Comparison of ENCODE assay signal across 13 mouse cellular contexts in the genomic region with DNA sequence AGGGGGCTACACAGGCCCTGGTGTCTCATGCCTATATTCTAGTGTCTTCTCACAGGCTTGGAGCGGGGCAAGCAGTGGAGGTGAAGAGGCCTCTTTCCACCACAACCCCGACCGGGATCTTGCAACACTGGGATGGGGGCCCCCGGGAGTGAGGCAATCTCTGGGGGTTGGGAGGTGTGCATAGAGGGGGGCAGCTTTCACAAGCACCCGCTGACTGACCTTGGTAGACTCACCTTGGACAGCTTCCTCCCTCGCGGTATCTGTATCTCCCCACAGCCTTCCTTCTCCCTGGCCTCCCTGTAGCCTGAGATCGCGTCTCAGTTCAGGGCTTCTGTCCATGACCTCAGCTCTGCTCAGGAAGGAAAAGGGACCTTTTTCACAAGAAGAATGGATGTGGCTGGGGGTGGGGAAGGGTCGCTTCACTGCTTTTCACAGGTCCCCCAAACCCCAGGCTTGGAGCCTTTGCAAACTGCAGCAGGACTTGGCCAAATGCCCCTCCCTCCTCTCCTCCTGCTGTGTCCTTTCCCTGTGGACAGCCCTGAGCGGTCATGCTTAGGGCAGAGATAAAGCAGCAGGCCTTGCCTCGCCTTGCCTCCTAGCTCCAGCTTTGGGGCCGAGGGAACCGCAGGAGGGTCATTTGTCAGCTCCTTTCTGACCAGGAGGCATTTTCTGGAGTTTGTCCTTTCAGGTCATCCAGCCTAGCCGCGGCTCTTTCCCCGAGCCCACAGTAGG. TPM values are rescaled to one million over a fixed set of nuclear protein-coding genes. Genes with fewer than 3 reads are reported as not detected.
DNase-seq lines count a peak whose midpoint lies in the region; ATAC-seq and TF ChIP-seq lines count a peak whose summit lies in the region.
"Had no signal": no experiment of that assay in that cellular context is flagged by ENCODE, and none has a peak within 500 bp of the region (broad histone marks: within the 10 kb centered on the region; RNA-seq: fewer than 3 reads in every experiment).

No protein-coding gene starts in this region.

- no peak for TF ChIP-seq EP300 in liver, postnatal 0 days (IDR thresholded peaks at IDR 0.05; ENCODE audit: low read depth)

- H3K9ac ChIP-seq in hindbrain, embryonic 13.5 days = 0 out of 2 replicates have a peak overlapping the region, but pooled peaks have one; percentile 3
- no peak overlapping the region for H3K9ac ChIP-seq in hindbrain, embryonic 11.5 days (ENCODE audit: low read depth, low read length)
- peak overlapping the region; percentile 26; the same call in 1 of the 2 replicates for H3K9ac ChIP-seq in liver, postnatal 0 days (replicated peaks)
- H3K9ac ChIP-seq: forebrain, embryonic 13.5 days had no signal

- peaks cover 7% of the 10 kb centered on the region; the same call in 1 of the 2 replicates for H3K27me3 ChIP-seq in hindbrain, embryonic 13.5 days
- H3K27me3 ChIP-seq in hindbrain, embryonic 11.5 days (ENCODE audit: control insufficient read depth, insufficient read depth, low read length) = no peaks in the 10 kb centered on the region
- peaks cover 4% of the 10 kb centered on the region for H3K27me3 ChIP-seq in liver, postnatal 0 days (ENCODE audit: insufficient read depth, low read length)

- no peak for DNase-seq in hindbrain, embryonic 11.5 days (ENCODE audit: low spot score)
- peak; percentile 21 to 39 for DNase-seq in heart, postnatal 14 days
- DNase-seq in liver, postnatal 0 days = peak; percentile 70
- DNase-seq in cerebellum, adult 8-10 months = no peak
- DNase-seq in frontal cortex, postnatal 36 days (ENCODE audit: low spot score in 2 of 2) = no peak
- DNase-seq: gastrocnemius, postnatal 36 days; lung, postnatal 14 days; thymus, postnatal 4 days had no signal

- no peak overlapping the region for H3K4me2 ChIP-seq in hindbrain, embryonic 13.5 days
- no peak overlapping the region for H3K4me2 ChIP-seq in hindbrain, embryonic 11.5 days (replicated peaks; ENCODE audit: low read depth, low read length)
- H3K4me2 ChIP-seq in liver, postnatal 0 days (ENCODE audit: low read depth, low read length) = peak overlapping the region; percentile 47
- H3K4me2 ChIP-seq: forebrain, embryonic 13.5 days had no signal

- no peak for TF ChIP-seq CTCF in liver, postnatal 0 days (IDR thresholded peaks at IDR 0.05; ENCODE audit: low read depth)

- H3K27ac ChIP-seq in hindbrain, embryonic 13.5 days = no peak overlapping the region
- no peak overlapping the region for H3K27ac ChIP-seq in hindbrain, embryonic 11.5 days (ENCODE audit: low read depth, low read length)
- peak overlapping the region; percentile 66 for H3K27ac ChIP-seq in liver, postnatal 0 days (ENCODE audit: low read depth)
- H3K27ac ChIP-seq: forebrain, embryonic 13.5 days had no signal

- H3K4me1 ChIP-seq in hindbrain, embryonic 13.5 days (replicated peaks) = no peaks in the 10 kb centered on the region
- peaks cover 2% of the 10 kb centered on the region; the same call in 1 of the 2 replicates for H3K4me1 ChIP-seq in hindbrain, embryonic 11.5 days (replicated peaks; ENCODE audit: control insufficient read depth, insufficient read depth, low read length)
- peaks cover 23% of the 10 kb centered on the region for H3K4me1 ChIP-seq in liver, postnatal 0 days (ENCODE audit: insufficient read depth)
- H3K4me1 ChIP-seq: forebrain, embryonic 13.5 days had no signal

- H3K4me3 ChIP-seq in hindbrain, embryonic 13.5 days = no peak overlapping the region
- no peak overlapping the region for H3K4me3 ChIP-seq in hindbrain, embryonic 11.5 days (ENCODE audit: low read depth, low read length)
- H3K4me3 ChIP-seq in liver, postnatal 0 days (ENCODE audit: low read depth, low read length) = 0 out of 2 replicates have a peak overlapping the region, but pooled peaks have one; percentile 0
- H3K4me3 ChIP-seq: forebrain, embryonic 13.5 days had no signal

- ATAC-seq in hindbrain, embryonic 13.5 days (ENCODE audit: low FRiP score) = no peak
- ATAC-seq in hindbrain, embryonic 11.5 days (ENCODE audit: low FRiP score) = no peak
- peak; percentile 16 for ATAC-seq in common myeloid progenitor, adult 5-6 weeks (replicated peaks; ENCODE audit: low read depth, poor library complexity, severe bottlenecking)
- peak; percentile 9; the same call in 1 of the 2 replicates for ATAC-seq in liver, postnatal 0 days
- ATAC-seq: activated CD4-positive, CD25-positive, alpha-beta regulatory T cell, adult 4 months; forebrain, embryonic 13.5 days had no signal

- 52% methylated on average over 17 of the region's 17 CpGs for WGBS in hindbrain, embryonic 13.5 days
- 49% methylated on average over 16 of the region's 17 CpGs for whole genome bisulfite sequencing in hindbrain, embryonic 11.5 days
- 23% methylated on average over 16 of the region's 17 CpGs for WGBS in liver, postnatal 0 days (ENCODE audit: insufficient replicate concordance)

- intact Hi-C loops in heart, postnatal 14 days (cut with DNase I) = no loop called here

- H3K36me3 ChIP-seq in hindbrain, embryonic 13.5 days = no peaks in the 10 kb centered on the region
- no peaks in the 10 kb centered on the region for H3K36me3 ChIP-seq in hindbrain, embryonic 11.5 days (ENCODE audit: control insufficient read depth, insufficient read depth, low read length)
- H3K36me3 ChIP-seq in liver, postnatal 0 days (replicated peaks; ENCODE audit: insufficient read depth, low read length) = no peaks in the 10 kb centered on the region

- no peaks in the 10 kb centered on the region for H3K9me3 ChIP-seq in hindbrain, embryonic 13.5 days
- no peaks in the 10 kb centered on the region for H3K9me3 ChIP-seq in hindbrain, embryonic 11.5 days (ENCODE audit: control insufficient read depth, low read length)
- H3K9me3 ChIP-seq in liver, postnatal 0 days (ENCODE audit: low read length) = no peaks in the 10 kb centered on the region
- H3K9me3 ChIP-seq: forebrain, embryonic 13.5 days had no signal

RNA-seq across cellular contexts. Expression of a gene that starts 5.2 kb away (rescaled TPM):
- polyA plus RNA-seq in hindbrain, embryonic 13.5 days (2015; fragmentation: Nextera tagmentation; extraction: Ambion mirVana) = not detected in 2 replicates
- 0.20 TPM in 1 of 2 replicates, not detected in the other for polyA plus RNA-seq in hindbrain, embryonic 11.5 days (2014; fragmentation: Nextera tagmentation; extraction: Ambion mirVana)
- total RNA-seq in common myeloid progenitor, adult 5-6 weeks (2017) = 1.2 and 4.9 TPM in 2 replicates
- not detected for total RNA-seq in heart, postnatal 14 days (2021)
- polyA plus RNA-seq in liver, postnatal 0 days (2015; fragmentation: Nextera tagmentation; extraction: Ambion mirVana) = 13.7 and 15.0 TPM in 2 replicates
- total RNA-seq: gastrocnemius, postnatal 36 days; left cerebral cortex, postnatal 14 days had no signal
- polyA plus RNA-seq: activated CD4-positive, CD25-positive, alpha-beta regulatory T cell, adult 4 months; forebrain, embryonic 13.5 days had no signal

RNA-seq across cellular contexts. Expression of a gene that starts 8.1 kb away (rescaled TPM):
- polyA plus RNA-seq in hindbrain, embryonic 13.5 days (2015; fragmentation: Nextera tagmentation; extraction: Ambion mirVana) = 0.18 and 0.34 TPM in 2 replicates
- 0.06 TPM in 2 replicates for polyA plus RNA-seq in hindbrain, embryonic 11.5 days (2014; fragmentation: Nextera tagmentation; extraction: Ambion mirVana)
- total RNA-seq in common myeloid progenitor, adult 5-6 weeks (2017) = 0.37 TPM in 1 of 2 replicates, not detected in the other
- total RNA-seq in heart, postnatal 14 days (2021) = not detected
- not detected in 2 replicates for polyA plus RNA-seq in liver, postnatal 0 days (2015; fragmentation: Nextera tagmentation; extraction: Ambion mirVana)
- total RNA-seq: gastrocnemius, postnatal 36 days; left cerebral cortex, postnatal 14 days had no signal
- polyA plus RNA-seq: activated CD4-positive, CD25-positive, alpha-beta regulatory T cell, adult 4 months; forebrain, embryonic 13.5 days had no signal

RNA-seq across cellular contexts. Expression of a gene that starts 20.0 kb away (rescaled TPM):
- 155 and 169 TPM in 2 replicates for polyA plus RNA-seq in hindbrain, embryonic 13.5 days (2015; fragmentation: Nextera tagmentation; extraction: Ambion mirVana)
- polyA plus RNA-seq in hindbrain, embryonic 11.5 days (2014; fragmentation: Nextera tagmentation; extraction: Ambion mirVana) = 148 and 185 TPM in 2 replicates
- total RNA-seq in common myeloid progenitor, adult 5-6 weeks (2017) = 238 and 282 TPM in 2 replicates
- 100 to 1,000 TPM; 105 to 106 TPM for total RNA-seq in heart, postnatal 14 days (2021)
- 28.4 and 38.0 TPM in 2 replicates for polyA plus RNA-seq in liver, postnatal 0 days (2015; fragmentation: Nextera tagmentation; extraction: Ambion mirVana)

RNA-seq across cellular contexts. Expression of a gene that starts 20.7 kb away (rescaled TPM):
- 78.0 and 79.0 TPM in 2 replicates for polyA plus RNA-seq in hindbrain, embryonic 13.5 days (2015; fragmentation: Nextera tagmentation; extraction: Ambion mirVana)
- polyA plus RNA-seq in hindbrain, embryonic 11.5 days (2014; fragmentation: Nextera tagmentation; extraction: Ambion mirVana) = 99.9 and 108 TPM in 2 replicates
- 26.5 and 33.2 TPM in 2 replicates for total RNA-seq in common myeloid progenitor, adult 5-6 weeks (2017)
- 10 to 100 TPM; 17.2 to 18.6 TPM for total RNA-seq in heart, postnatal 14 days (2021)
- 50.9 and 53.3 TPM in 2 replicates for polyA plus RNA-seq in liver, postnatal 0 days (2015; fragmentation: Nextera tagmentation; extraction: Ambion mirVana)

Comparison
In these comparisons a context has a peak if more than half of its experiments do, and no peak if none do; other contexts are left out.
1. ATAC-seq: peak in common myeloid progenitor, adult 5-6 weeks (single experiment) and liver, postnatal 0 days (single experiment); none in hindbrain, embryonic 13.5 days (single experiment) and hindbrain, embryonic 11.5 days (single experiment).
2. DNase-seq: peak in heart, postnatal 14 days (2 of 2) and liver, postnatal 0 days (single experiment); none in hindbrain, embryonic 11.5 days (single experiment), cerebellum, adult 8-10 months (single experiment) and frontal cortex, postnatal 36 days (0 of 2).
3. RNA of a gene that starts 5.2 kb away (polyA plus RNA-seq): 13.7 to 15.0 TPM in liver, postnatal 0 days; not detected in hindbrain, embryonic 13.5 days and 0.20 TPM in hindbrain, embryonic 11.5 days; every median in the first group is over 10 times any median in the second.